Mouse (Mus musculus): ENCODE results near the gene Umad1.

DNA sequence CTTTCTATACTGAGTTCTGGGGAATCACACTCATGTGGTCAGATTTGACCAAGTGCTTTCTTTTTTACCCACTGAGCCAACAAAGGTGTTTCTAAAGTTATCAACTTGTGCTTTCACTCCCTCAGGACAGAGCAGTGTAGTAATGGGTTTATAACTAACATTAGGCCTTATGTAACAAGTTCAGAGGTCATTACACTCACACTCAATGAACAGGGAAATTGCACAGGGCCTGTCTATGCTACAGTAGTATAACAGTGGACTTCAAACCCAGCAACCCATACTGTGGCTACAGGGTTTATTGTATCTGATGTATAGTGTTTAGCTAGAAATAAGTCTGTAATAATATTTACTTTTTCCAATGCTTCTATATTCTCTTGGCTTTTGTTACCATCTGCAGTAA, 247.5 kb downstream of the Umad1 start:
- TF ChIP-seq GATA2 (IDR thresholded peaks at IDR 0.05; ENCODE audit: borderline replicate concordance, low read depth, low read length) (no peak), CTCF (IDR thresholded peaks at IDR 0.05; ENCODE audit: low read depth, low read length) (no peak), GATA1 (IDR thresholded peaks at IDR 0.05; ENCODE audit: borderline replicate concordance, low read length) (no peak), TAL1 (conservative IDR thresholded peaks at IDR 0.05; ENCODE audit: low read depth, low read length) (no peak), POLR2AphosphoS5 (IDR thresholded peaks at IDR 0.05; ENCODE audit: insufficient replicate concordance, low read depth, low read length) (no peak)

All from G1E (cell line).